Mouse (Mus musculus) liver, adult 2 months (tissue): ENCODE data around the gene Spns1.

Experiments
- CTCF ChIP-seq: fragments of 200-500 bp; IDR thresholded peaks from 2 replicates; pipeline ENCODE4 v1.5.1; 2011; ENCODE audit warnings: low read depth, low read length, control low read depth
- POLR2A ChIP-seq: fragments of 200-500 bp; IDR thresholded peaks from 2 replicates; pipeline ENCODE4 v1.6.1; 2011; ENCODE audit warnings: low read length, control low read depth; ENCODE audit not compliant: insufficient read depth; ENCODE audit errors: extremely low read depth

GRCm38 (mm10) chr7:126369393-126369792 lies 7.9 kb downstream of the Spns1 start, which contains the start of gene Lat:
- TF ChIP-seq CTCF: no peak
- TF ChIP-seq POLR2A: no peak
